Mouse (Mus musculus) T-helper 1 cell (primary cell): ENCODE measurements around the gene Vmn2r84.
"Not testable (repeated sequence)": the region's sequence is repeated elsewhere in the genome, so short reads cannot be mapped to it uniquely, and the experiment has no call there.

Experiments
- in situ Hi-C: fragments of 300-600 bp; cut with MboI, MseI; formaldehyde crosslinking; loops from one replicate; pipeline ENCODE4 v1.15.1; 2025; ENCODE audit warnings: high pct_unique_total_duplicates

The Vmn2r84 gene

DNA sequence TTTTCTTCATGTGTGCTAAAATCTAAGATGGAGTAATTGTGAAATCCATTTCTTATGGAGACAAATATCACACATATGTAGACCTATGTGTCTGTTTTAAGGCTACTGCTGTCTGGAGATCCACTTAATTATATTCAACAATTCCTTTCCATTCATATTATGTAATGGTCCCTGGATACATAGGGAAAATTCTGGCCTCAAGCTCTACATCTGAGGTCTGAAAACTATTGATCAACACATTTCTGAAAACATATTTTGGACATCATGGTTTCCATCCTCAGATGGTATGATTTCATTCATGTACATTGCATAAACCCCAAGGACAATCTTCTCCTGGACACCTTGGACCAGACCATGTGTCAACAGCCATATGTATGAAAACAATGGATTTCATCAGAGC lies at the start of gene Vmn2r84:
Gene Vmn2r84, minus strand, starts transcription at position 101 of the 400 bp plus-strand sequence.
- in situ Hi-C loops, result no loop called here

DNA sequence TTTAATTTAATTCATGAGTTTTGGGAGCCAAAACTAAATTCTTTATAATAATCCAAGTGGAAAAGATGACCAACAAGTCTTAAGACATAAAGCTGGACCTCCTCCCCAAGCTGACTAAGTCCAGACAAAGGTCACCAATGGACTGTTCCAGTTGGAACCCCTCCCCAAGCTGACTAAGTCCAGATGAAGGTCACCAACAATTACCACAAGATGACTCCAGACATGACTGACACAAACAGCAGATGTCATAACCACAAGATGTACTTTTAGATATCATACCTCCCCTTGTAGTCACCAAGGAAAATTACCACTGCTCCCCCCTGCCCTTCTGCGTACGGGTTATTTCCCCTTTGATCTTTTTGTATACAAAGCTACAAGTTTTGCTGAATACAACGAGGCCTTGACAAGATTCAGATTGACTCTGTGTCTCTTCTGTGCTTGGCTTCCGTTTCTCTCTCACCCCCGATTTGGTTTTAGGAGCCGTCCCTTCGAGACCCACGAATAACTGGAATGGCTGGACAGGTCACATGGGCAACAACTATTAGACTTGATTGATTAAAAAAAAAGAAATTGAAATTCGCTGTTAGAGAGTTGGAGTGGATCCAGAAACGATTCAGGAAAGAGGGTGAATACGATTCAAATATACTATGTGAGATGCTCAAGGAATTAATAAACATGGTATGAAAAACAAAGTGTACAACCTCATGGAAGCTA lies 40.2 kb upstream of the Vmn2r84 start:
- in situ Hi-C loops, result not testable (repeated sequence)

GRCm38 (mm10) chr10:130429603-130430002 lies 35.5 kb upstream of the Vmn2r84 start, which contains the start of gene Vmn2r85:
Vmn2r85 (minus strand) TSS chr10:130429703.
- in situ Hi-C loops, result not testable (repeated sequence)

GRCm38 (mm10) chr10:130422368-130422767 lies 28.2 kb upstream of the Vmn2r84 start:
- in situ Hi-C loops, result not testable (repeated sequence)

GRCm38 (mm10) chr10:130420401-130420800 lies 26.3 kb upstream of the Vmn2r84 start:
- in situ Hi-C loops, result no loop called here

DNA sequence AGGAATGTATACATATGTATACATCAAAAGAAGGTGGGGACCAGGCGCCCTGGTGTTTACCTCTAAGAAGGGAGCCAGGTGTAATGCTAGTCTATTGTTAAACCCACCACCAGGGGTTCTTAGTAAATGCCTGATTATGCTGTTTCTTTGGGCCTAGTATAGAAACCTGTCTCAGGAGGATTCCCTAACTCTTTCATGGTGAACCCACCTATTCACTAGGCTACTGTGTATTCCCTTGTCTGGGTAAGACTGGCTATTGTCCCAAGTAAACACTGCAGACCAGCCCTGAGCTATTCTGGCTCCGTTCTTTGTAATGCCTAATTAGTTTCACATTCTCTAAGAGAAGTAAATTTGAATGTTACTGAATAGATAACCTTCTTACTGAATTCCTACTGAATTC lies 25.8 kb upstream of the Vmn2r84 start:
- in situ Hi-C loops, result not testable (repeated sequence)

DNA sequence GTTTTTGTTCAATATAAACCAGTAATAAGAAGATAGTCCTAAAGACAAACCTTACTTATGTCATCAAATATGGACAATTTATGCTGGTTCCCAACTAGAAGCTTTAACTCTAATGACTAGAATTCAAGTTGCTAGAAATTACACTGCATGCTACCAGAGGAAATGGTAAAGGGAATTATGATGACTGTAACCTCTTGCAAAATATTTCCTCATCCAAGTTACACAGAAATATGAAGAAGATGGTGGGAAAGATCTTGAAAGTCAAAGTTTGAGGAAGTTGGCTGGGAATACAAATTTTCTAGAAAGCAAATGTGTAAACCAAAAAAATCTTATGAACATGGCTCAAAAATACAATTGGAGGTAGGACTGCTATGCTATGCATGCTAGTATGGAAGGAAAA lies 22.2 kb upstream of the Vmn2r84 start:
- in situ Hi-C loops, result not testable (repeated sequence)

DNA sequence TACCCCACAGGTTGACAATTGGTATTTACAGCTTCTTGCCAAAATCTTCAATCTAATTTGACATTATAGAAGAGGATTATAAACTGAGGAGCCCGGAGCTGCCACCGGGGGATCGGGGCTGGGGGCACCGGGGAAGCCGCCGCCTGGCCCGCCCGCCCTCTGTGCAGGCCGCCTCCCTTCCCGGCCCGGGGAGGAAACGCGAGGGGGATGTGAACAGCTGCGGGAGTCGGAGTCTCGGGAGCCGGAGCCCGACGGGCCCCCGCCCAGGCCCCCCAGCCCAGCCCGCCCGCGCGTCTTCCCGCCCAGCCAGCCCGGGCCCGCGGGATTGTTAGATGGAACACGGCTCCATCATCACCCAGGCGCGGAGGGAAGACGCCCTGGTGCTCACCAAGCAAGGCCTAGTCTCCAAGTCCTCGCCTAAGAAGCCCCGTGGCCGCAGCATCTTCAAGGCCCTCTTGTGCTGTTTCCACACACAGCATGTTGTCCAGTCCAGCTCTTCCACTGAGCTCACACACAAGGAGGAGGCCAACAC lies 18.1 kb upstream of the Vmn2r84 start:
- in situ Hi-C loops, result not testable (repeated sequence)

DNA sequence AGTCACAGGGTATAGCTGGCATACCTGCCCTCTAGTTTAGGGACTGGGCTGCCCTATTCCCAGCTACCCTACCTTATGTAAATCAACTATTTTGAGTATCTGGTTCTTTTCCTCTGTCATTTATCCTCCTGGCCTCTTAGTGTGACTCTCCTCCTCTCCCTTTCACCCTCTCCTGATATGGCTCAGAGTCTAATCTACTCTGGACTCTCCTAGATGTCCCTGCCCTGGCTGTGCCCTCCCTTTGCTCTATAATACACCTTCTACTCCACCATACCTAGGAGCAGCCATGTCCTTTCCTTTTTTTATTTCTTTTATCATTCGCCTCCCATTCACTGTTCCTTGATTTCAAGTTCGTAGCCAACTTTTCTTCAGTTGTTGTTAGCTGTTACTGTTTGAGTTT lies 19.0 kb downstream of the Vmn2r84 start:
- in situ Hi-C loops, result no loop called here

DNA sequence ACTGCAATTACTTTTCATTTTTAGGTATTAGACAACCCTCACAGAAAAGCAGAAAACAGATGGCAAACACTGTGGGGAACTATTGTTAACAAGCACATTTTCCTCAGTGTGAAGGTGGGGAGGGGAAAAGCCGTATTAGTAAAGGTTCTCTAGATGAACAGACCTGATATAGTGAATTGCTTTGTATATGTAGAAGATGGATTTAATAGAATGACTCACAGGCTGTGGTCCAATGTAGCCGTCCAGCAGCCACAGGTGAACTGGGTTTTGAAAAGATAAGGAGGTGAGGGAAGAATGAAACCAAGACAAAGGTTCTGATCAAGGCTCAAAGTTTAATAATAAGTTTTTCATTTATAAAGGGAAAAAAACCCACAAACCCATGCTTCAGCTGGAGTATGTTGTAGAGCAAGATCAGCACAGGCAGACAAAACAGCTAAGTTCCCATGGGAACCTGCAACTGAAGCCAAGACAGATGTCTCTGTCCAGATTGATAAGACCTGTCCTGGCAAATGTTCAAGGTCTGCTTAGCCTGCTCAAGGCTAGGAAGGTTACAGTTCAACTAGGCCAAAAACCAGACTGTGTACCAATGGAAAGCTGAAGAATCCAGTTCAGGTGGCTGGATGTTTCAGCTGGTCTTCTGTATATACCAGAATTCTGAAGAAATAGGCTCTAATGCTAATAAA lies 21.5 kb downstream of the Vmn2r84 start:
- in situ Hi-C loops, result no loop called here

GRCm38 (mm10) chr10:130371644-130372043 lies 22.5 kb downstream of the Vmn2r84 start:
- in situ Hi-C loops, result no loop called here

DNA sequence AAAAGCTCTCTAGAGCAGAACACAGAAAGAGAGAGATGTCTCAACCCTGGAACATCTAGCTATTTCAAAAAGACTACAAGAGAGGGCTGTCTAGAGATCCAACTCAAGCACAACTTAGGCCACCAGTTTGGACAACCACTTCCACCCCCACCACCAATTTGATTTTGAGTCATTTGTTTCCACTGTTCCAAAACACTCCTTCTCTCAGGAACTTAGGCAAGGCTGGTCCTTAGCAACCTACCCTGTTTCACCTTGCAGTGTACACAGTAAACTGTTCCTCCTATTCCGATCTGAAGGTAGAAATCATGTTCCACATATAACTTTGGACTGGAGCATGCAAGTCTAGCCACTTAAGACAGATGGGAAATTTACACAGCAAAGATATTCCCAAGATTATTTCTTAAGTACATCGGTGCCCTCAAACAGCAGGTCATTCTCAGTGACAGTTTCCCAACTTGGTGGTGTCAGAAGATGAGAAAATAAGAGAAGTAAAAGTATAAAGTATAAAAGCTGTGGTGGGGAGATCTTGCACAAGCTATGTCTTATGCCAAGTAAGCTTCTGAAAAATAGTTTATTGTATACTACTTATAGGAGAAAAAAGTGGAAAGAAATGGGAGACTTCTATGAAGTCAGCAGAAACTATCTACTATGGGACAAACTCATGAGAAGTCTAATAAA lies 24.0 kb downstream of the Vmn2r84 start:
- in situ Hi-C loops, result no loop called here

GRCm38 (mm10) chr10:130368384-130368783 lies 25.7 kb downstream of the Vmn2r84 start:
- in situ Hi-C loops, result no loop called here

DNA sequence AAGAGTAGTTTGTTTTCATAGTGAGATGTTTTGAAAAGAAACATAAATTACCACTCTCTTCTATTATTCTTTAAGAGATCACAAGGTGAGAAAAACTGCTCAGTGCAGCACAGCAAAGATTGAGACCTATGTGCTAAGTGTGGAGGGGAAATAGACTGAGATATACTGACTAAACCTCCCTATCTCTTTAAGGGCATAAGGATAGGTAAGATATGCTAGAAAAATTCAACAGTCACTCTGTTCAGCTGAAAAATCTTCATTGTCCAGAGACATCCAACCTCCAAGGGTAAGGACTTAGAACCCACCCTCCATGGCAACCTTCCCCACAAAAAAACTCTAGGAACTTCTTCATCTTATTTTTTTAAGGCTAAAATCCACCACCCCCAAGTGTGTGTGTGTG lies 29.4 kb downstream of the Vmn2r84 start:
- in situ Hi-C loops, result no loop called here

DNA sequence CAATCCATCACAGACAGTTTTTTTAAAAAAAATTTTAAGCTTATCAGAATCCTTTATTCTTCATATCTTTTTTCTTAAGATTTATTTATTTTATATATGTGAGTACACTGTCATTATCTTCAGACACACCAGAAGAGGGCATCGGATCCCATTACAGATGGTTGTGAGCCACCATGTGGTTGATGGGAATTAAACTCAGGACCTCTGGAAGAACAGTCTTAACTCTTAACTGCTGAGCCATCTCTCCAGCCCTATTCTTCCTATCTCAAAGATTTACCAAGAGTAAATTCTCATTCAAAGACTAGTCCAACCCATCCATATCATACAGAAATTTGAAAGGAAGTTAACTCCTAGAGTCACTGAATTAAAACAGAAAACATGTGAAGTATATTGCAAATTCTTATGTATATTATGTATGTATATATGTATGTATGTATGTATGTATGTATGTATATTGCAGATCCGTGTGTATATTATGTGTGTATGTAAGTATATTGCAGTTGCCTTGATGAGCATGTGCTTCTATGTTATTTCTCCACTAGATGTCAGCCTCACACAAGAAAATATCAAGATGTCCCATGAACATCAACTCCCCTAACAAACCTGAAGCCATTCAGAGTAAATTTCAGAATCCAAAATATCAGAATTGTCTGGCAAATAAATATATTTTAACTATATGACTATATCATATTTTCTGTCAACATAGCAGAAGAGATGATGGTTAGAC lies 30.5 kb downstream of the Vmn2r84 start:
- in situ Hi-C loops, result no loop called here

DNA sequence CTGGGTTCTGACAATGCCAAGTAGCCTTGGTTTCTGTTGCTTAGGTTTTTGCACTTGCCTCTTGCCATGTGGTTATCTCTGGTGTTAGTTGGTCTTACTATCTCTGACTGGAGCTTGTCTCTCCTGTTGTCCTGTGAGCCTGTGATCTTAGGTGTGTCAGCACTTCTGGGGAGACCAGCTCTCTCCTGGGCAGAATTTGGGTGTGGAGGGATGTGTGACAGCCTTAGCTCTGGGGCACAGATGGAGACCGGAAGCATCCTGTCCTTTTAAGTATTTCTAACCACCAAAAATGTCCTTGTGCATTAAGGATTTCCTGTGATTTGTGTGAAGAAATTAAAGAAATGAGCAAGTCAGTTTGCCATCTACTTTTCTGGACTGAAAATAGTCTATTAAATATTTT lies 50.1 kb downstream of the Vmn2r84 start:
- in situ Hi-C loops, result no loop called here

DNA sequence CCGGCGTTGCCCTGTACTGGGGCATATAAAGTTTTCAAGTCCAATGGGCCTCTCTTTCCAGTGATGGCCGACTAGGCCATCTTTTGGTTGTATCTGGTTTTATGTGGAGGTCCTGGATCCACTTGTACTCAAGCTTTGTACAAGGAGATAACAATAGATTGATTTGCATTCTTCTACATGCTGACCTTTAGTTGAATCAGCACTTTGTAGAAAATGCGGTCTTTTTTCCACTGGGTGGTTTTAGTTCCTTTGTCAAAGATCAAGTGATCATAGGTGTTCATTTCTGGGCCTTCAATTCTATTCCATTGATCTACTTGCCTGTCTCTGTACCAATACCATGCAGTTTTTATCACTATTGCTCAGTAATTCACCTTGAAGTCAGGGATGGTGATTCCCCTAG lies 54.1 kb downstream of the Vmn2r84 start:
- in situ Hi-C loops, result not testable (repeated sequence)

GRCm38 (mm10) chr10:130337581-130337980 lies 56.6 kb downstream of the Vmn2r84 start:
- in situ Hi-C loops, result no loop called here

GRCm38 (mm10) chr10:130336385-130336784 lies 57.7 kb downstream of the Vmn2r84 start:
- in situ Hi-C loops, result no loop called here

DNA sequence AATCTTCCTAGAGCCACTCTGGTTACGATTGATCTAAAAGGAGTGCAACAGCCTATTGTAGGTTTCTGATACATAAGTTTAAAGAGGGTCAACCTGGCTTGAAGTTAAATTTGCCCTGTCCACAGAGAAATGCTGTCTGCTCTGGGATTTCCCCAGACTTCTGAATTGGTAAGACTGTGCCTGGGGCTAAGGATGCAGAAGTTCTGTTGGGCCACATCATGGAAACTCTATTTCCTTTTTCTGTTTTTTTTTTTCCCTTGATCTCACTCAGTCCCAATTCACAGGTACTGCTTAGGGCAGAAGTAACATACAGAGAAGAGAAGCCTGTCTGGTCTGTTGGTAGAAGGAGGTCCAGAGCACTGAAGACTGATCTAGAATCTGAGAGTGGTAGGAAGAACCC lies 63.4 kb downstream of the Vmn2r84 start:
- in situ Hi-C loops, result no loop called here
